Comparison of ENCODE assay signal across 25 mouse cellular contexts in genomic region chr4:102988526-102988925, GRCm38 (mm10). TPM values are rescaled to one million over a fixed set of nuclear protein-coding genes. Genes with fewer than 3 reads are reported as not detected.
"Had no signal": no experiment of that assay in that cellular context is flagged by ENCODE, and none has a peak within 500 bp of the region (broad histone marks: within the 10 kb centered on the region; RNA-seq: fewer than 3 reads in every experiment).

No protein-coding gene starts in this region.

- DNase-seq: kidney, adult 18-20 months; kidney, adult 9 months; kidney, postnatal 14 days; kidney, postnatal 4 days; layer of hippocampus, adult 9-11 months; liver, postnatal 0 days; lung, embryonic 14.5 days had no signal

- H3K9ac ChIP-seq: limb, embryonic 12.5 days; limb, embryonic 15.5 days; liver, embryonic 14.5 days; liver, postnatal 0 days; lung, embryonic 14.5 days; midbrain, embryonic 12.5 days; neural tube, embryonic 13.5 days had no signal

- H3K27me3 ChIP-seq: limb, embryonic 12.5 days; limb, embryonic 15.5 days; midbrain, embryonic 12.5 days; neural tube, embryonic 13.5 days had no signal

- ATAC-seq: liver, postnatal 0 days; lung, postnatal 0 days; midbrain, embryonic 16.5 days had no signal

- H3K9me3 ChIP-seq: limb, embryonic 12.5 days; limb, embryonic 15.5 days; midbrain, embryonic 12.5 days; neural tube, embryonic 13.5 days had no signal

- H3K4me2 ChIP-seq: limb, embryonic 12.5 days; limb, embryonic 15.5 days; liver, embryonic 11.5 days; lung, embryonic 14.5 days; midbrain, embryonic 12.5 days; neural tube, embryonic 13.5 days had no signal

- H3K36me3 ChIP-seq: limb, embryonic 12.5 days; limb, embryonic 15.5 days; midbrain, embryonic 12.5 days; neural tube, embryonic 13.5 days had no signal

- H3K4me3 ChIP-seq: layer of hippocampus, adult 2 months; left cerebral cortex, adult 2 months; limb, embryonic 12.5 days; limb, embryonic 15.5 days; midbrain, embryonic 12.5 days; myocyte; neural tube, embryonic 13.5 days had no signal

- H3K27ac ChIP-seq: layer of hippocampus, adult 2 months; left cerebral cortex, adult 2 months; limb, embryonic 12.5 days; limb, embryonic 15.5 days; liver, embryonic 14.5 days; macrophage; midbrain, embryonic 12.5 days; neural tube, embryonic 13.5 days; stomach, postnatal 0 days had no signal

- H3K4me1 ChIP-seq: limb, embryonic 12.5 days; limb, embryonic 15.5 days; midbrain, embryonic 12.5 days; neural tube, embryonic 13.5 days had no signal

RNA-seq across cellular contexts. Expression of gene Tctex1d1, which starts 10.1 kb away (rescaled TPM):
- total RNA-seq: monocyte, adult 5-6 weeks; neutrophil, adult 5-6 weeks had no signal
- polyA plus RNA-seq: limb, embryonic 15.5 days; liver, postnatal 0 days; macrophage; midbrain, embryonic 12.5 days; myocyte had no signal

RNA-seq across cellular contexts. Expression of gene Insl5, which starts 38.1 kb away (rescaled TPM):
- total RNA-seq: megakaryocyte, adult 5-6 weeks; monocyte, adult 5-6 weeks; neutrophil, adult 5-6 weeks had no signal
- polyA plus RNA-seq: kidney, embryonic 16.5 days; limb, embryonic 12.5 days; limb, embryonic 15.5 days; liver, embryonic 11.5 days; liver, embryonic 14.5 days; liver, postnatal 0 days; lung, embryonic 14.5 days; lung, postnatal 0 days; macrophage; midbrain, embryonic 12.5 days; myocyte; stomach, embryonic 14.5 days; stomach, postnatal 0 days had no signal
